Mouse (Mus musculus) ES-E14 (cell line): ENCODE results near the gene Fam72a. TPM values are rescaled to one million over a fixed set of nuclear protein-coding genes. Genes with fewer than 3 reads are reported as not detected.

ENCODE experiments used
- DNase-seq: peaks from one replicate; pipeline ENCODE4 v3.0.0-alpha.2; 2013; ENCODE audit warnings: low read depth, low spot score
- H3K27ac ChIP-seq: 2 replicates; pipeline ENCODE4 v1.5.1; 2012; ENCODE audit warnings: low read depth, mild to moderate bottlenecking, low read length, moderate library complexity, mixed read lengths; ENCODE audit not compliant: poor library complexity, insufficient read depth, severe bottlenecking
- H3K36me3 ChIP-seq: 2 replicates; pipeline ENCODE4 v1.6.1; 2012; ENCODE audit warnings: mild to moderate bottlenecking, low read length, moderate library complexity, mixed read lengths; ENCODE audit not compliant: control insufficient read depth, poor library complexity, insufficient read depth, severe bottlenecking
- H3K4me1 ChIP-seq, 2 experiments: fragments of 150-350 bp in 1 of 2; sonication (generic) in 1 of 2; 2 replicates each; pipeline ENCODE4 v1.6.1; 2012; ENCODE audit warnings: low read length in 2 of 2, mild to moderate bottlenecking in 1 of 2, mixed read lengths in 1 of 2; ENCODE audit not compliant: control insufficient read depth in 2 of 2, insufficient read depth in 2 of 2, poor library complexity in 1 of 2
- H3K4me3 ChIP-seq, 2 experiments: fragments of 150-350 bp in 1 of 2; sonication (generic) in 1 of 2; 2 replicates each; pipeline ENCODE4 v1.5.1; 2012; ENCODE audit warnings: low read length in 2 of 2, low read depth in 1 of 2, mild to moderate bottlenecking in 1 of 2, mixed read lengths in 1 of 2; ENCODE audit not compliant: insufficient read depth in 1 of 2, poor library complexity in 1 of 2, severe bottlenecking in 1 of 2
- H3K9ac ChIP-seq: 2 replicates; pipeline ENCODE4 v1.6.1; 2012; ENCODE audit warnings: low read depth, mild to moderate bottlenecking, low read length, mixed read lengths; ENCODE audit not compliant: poor library complexity, insufficient read depth, severe bottlenecking
- H3K9me3 ChIP-seq: fragments of 150-350 bp; sonication (generic); 2 replicates; pipeline ENCODE4 v1.6.1; 2012; ENCODE audit warnings: low read depth, mild to moderate bottlenecking, low read length; ENCODE audit not compliant: control insufficient read depth, insufficient read depth
- CHD2 ChIP-seq: IDR thresholded peaks from 2 replicates; pipeline ENCODE4 v1.6.1; 2014; ENCODE audit warnings: mild to moderate bottlenecking, low read depth, low read length, inconsistent platforms
- HCFC1 ChIP-seq: IDR thresholded peaks from 2 replicates; pipeline ENCODE4 v1.6.1; 2012; ENCODE audit warnings: low read length, inconsistent platforms, borderline replicate concordance; ENCODE audit not compliant: insufficient read depth
- MAFK ChIP-seq: IDR thresholded peaks from 2 replicates; pipeline ENCODE4 v1.6.1; 2014; ENCODE audit warnings: mild to moderate bottlenecking, low read depth, low read length, inconsistent platforms; ENCODE audit not compliant: insufficient read depth
- ZC3H11A ChIP-seq: IDR thresholded peaks from 2 replicates; pipeline ENCODE4 v1.6.1; 2012; ENCODE audit warnings: low read depth, mild to moderate bottlenecking, inconsistent platforms, low read length, borderline replicate concordance
- ZNF384 ChIP-seq: IDR thresholded peaks from 2 replicates; pipeline ENCODE4 v1.6.1; 2012; ENCODE audit warnings: low read depth, low read length, inconsistent platforms
- in situ Hi-C, 2 experiments: fragments of 600-800 bp; cut with MboI; formaldehyde crosslinking; loops; one replicate each; pipeline ENCODE4 v1.15.1; 2025; ENCODE audit warnings: low sequenced_read_pairs in 2 of 2, inconsistent platforms in 1 of 2; ENCODE audit not compliant: unreplicated experiment in 2 of 2
- total RNA-seq: library from RNA; depleted of rRNA; stranded (reverse); fragments of 300-350 nt; gene quantifications from 2 replicates; pipeline ENCODE4 v1.2.3, GENCODE M21; 2012

The Fam72a gene
- total RNA-seq, 1 experiment = 5.8 TPM

DNA sequence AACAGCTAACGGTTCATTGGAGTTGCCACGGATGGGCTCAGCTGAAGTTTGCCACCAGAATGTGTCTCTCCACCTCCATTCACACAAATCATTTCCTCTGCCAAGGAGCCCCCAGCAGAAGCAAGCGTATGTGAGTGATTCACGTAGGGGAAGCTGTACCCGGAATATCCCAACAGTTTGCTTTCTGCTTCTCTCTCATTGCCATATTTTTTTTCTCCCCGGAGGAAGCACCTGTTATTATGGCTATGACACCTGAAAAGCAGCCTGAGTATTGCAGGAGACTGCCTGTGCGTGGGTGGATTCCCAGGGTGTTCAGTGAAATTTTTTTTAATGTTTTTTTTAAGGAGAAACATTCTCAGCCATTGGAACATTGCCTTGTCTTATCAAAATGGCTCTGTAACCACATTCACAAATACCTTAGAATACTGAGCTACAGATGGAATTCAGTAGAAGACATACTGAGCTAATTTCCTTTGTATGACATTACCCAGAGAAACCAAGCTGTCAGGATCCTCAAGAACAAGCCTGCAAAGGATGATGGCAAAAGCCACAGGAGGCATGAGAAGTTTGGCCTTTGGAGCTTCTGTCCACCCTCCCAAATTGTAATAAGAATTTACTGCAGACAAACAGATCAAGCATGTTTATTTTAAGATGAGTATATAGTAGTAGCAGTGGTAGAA is 16.3 kb downstream of the Fam72a start:
- Histone ChIP-seq H3K27ac (no peak overlapping the region), H3K4me1 (peaks cover 3 to 4% of the 10 kb centered on the region in 2 experiments; a peak in 1 of 4 replicates), H3K9ac (no peak overlapping the region), H3K36me3 (no peaks in the 10 kb centered on the region), H3K4me3 (no peak overlapping the region), H3K9me3 (no peaks in the 10 kb centered on the region)
- DNase-seq = no peak
- in situ Hi-C loops = no loop called here
- TF ChIP-seq ZC3H11A (no peak), HCFC1 (no peak), CHD2 (no peak), MAFK (no peak), ZNF384 (no peak)

DNA sequence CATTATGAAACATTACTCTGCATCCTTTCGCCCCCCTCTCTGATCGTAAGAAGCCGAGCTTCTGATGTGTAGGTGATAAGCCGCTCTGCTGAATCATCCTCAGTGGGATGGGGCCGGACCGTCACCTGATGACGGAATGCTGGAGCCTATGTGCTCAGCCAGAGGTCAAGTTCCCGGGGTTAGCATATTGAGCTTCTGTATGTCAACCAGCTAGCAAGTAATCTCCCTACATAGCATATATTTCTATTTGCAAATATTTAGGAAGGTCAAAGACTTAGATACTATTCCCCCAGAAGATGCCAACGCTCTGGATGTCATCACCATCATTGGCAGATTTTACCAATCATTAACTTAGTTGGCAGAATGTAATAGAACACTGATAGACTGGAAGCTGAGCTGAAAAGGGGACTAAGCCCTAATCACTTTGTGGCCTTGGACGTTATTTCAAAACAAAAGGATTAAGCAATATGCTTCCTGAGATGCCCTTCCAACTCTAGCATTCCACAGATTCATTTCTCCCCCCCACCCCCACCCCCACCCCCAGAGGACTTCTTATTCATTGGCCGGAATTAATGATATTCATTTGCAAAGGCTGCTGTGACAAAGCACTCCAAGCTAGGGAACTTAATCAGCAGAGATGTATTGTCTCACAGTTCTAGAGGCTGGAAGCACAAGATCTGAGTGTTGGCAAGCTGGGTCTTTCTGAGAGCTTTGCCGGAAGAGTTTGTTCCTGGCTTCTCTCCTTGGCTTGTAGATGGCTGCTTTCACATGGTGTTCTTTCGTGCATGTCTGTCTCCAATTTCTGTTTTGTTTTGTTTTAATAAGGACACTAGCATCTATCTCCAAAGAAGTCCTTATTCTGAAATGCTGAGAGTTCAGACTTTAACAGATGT is 19.3 kb downstream of the Fam72a start:
- Histone ChIP-seq H3K9me3 (no peaks in the 10 kb centered on the region), H3K4me1 (peaks cover 3 to 4% of the 10 kb centered on the region in 2 experiments; a peak in 1 of 4 replicates), H3K4me3 (no peak overlapping the region), H3K9ac (no peak overlapping the region), H3K36me3 (no peaks in the 10 kb centered on the region), H3K27ac (no peak overlapping the region)
- DNase-seq = no peak
- in situ Hi-C loops = no loop called here
- TF ChIP-seq CHD2 (no peak), ZC3H11A (no peak), MAFK (no peak), HCFC1 (no peak), ZNF384 (no peak)

DNA sequence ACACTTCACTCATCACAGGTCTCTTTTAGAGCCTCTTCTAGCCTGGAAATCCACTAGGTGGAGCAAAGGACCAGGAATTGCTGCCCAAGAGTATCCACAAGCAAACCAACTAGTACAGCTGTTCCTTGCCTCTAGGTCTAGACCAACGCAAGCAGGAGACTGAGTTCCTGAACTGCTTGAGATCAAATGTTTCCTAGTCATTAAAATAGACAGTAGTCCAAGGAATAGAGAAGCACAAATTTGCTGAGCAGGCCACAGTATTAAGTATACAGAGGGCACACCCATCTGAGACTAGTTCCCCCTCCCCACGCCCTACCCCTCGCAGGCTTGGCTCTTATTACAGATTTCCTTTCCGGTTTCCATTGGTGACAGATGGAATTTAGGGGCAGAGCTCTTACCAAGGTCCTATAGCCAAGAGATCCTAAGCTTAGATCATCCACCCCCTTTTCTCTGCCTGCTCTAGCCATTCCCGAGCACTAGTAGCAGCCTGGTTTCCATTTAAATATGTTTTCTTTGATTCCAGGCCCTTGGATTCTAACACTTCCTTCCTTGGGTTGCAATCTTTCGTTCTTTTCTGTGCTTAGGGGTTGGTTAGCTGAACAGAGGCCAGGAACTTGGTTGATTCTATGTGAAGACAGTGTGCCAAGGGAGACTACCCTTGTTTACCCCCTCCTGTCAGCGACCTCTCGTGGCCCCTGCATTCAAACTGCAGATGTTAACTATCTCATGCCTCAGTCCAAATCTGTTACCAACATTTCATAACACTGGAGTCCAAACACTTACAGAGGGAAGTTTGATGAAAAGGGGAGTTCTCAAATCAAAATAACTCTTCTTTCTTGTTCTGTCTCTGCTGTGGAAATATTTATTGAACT is 21.0 kb downstream of the Fam72a start:
- H3K9ac ChIP-seq = peak overlapping the region; percentile 32; the same call in 1 of the 2 replicates
- H3K4me1 ChIP-seq = peaks cover 3 to 4% of the 10 kb centered on the region in 2 experiments; a peak in 1 of 4 replicates
- TF ChIP-seq ZC3H11A (no peak), CHD2 (no peak), MAFK (no peak), HCFC1 (no peak), ZNF384 (no peak)
- DNase-seq = no peak
- no peaks in the 10 kb centered on the region for H3K9me3 ChIP-seq
- no peaks in the 10 kb centered on the region for H3K36me3 ChIP-seq
- no peak overlapping the region for H3K4me3 ChIP-seq
- no peak overlapping the region for H3K27ac ChIP-seq
- in situ Hi-C loops = no loop called here

DNA sequence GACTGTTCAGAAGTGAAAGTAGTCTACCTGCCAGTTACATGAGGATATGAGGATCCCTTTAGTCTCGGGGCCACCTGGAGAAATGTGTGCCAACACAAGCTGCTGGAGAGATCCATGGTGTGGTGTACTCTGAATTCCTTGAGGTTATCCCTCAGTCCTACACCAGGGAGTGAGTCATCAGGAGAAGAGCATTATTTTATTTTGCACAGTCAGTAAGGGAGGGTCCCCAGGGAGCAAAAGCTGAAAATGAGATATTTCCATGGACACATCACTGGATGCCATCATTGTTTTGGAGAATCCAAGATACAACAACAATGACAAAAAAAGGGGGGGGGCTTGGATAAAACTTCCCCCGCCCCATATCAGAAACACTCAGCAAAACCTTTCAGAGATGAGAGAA is 24.3 kb downstream of the Fam72a start:
- Histone ChIP-seq H3K4me3 (no peak overlapping the region), H3K9ac (no peak overlapping the region), H3K4me1 (peaks cover 3 to 7% of the 10 kb centered on the region in 2 experiments; a peak in 2 of 4 replicates), H3K27ac (no peak overlapping the region), H3K9me3 (no peaks in the 10 kb centered on the region), H3K36me3 (no peaks in the 10 kb centered on the region)
- in situ Hi-C loops = loop anchor here (10.0 to 25.0 kb wide), 2 partner anchors 257 to 265 kb away; partner anchors contain the start of gene Ikbke (in 1 of the 2)
- DNase-seq = no peak
- TF ChIP-seq ZC3H11A (no peak), HCFC1 (no peak), MAFK (no peak), CHD2 (no peak), ZNF384 (no peak)
